Mouse (Mus musculus) cerebellum, postnatal 25 days (tissue): ENCODE measurements around the gene Gm826.
A peak's percentile ranks its signal among the peaks of the same experiment; 100 is the strongest.

Experiments used
- DNase-seq, 2 experiments: peaks; one replicate each; pipeline ENCODE4 v3.0.0; 2021; ENCODE audit warnings: mixed read lengths in 2 of 2

The Gm826 gene

GRCm38 (mm10) chr2:160351038-160351574 is 17.1 kb upstream of the Gm826 start:
- DNase-seq = peak in 1 of 2 experiments; percentile 45

DNA sequence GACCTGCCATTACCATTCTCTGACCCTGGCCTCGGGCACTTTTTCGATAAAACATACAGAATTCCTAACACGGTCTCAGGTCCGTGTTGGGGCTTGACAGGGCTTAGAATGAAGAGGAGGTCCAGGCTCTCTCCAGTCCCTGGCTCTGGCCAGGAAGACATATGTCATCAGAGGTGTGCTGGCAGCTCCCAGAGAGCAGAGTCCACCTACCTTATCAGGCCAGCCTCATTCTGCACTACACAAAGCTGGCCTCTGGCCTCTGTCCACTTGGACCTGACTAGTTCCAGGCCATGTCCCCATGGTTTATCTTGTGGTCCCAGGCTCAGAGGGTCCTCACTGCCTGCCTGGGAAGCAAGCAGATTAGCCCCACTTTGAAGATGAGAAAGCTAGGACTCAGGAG is 15.6 kb upstream of the Gm826 start:
- no peak for DNase-seq

DNA sequence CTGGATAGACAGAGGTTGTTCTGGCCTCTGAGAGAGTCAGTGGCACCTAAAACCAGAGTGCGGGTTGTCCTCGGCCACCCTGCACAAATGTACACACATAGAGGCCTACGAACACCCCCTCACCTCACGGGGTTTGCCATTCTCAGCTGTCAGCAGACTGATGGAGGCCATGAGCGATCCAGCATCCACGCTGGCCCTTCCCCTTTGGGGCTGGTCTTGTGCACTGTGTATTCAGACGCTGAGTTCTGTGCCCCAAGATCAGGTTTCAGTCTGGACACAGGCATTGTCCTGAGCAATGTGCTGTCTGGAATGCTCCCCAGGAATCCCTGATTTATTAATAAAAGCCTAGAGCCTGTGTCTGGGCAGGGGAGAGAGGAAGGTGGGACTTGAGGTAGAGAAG is 14.8 kb upstream of the Gm826 start:
- DNase-seq = no peak

- DNase-seq = no peak
These were observed 14.2 kb upstream of the Gm826 start for GRCm38 (mm10) chr2:160348072-160348604.

GRCm38 (mm10) chr2:160345644-160346043 is 11.7 kb upstream of the Gm826 start:
- DNase-seq = no peak

DNA sequence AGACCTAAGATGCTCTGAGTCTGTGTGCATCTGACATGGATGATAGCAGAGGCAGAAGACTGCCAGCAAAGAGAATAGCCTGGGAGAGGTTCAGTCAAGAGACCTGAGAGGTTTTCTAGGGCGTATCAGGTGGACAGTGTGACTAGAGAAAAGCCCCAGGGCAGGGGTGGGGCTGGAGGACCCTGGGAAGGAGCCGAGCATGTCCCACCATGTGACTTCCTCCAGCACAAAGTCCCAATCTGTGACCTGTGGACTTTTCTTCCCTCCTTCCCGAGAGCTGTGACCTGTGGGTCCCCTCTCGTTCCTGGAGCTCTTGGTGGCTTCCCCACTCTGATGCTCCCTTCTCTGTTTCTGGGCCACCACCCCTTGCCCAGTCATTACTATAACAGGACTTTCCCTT is 6.2 kb upstream of the Gm826 start:
- no peak for DNase-seq

GRCm38 (mm10) chr2:160339595-160339994 is 5.6 kb upstream of the Gm826 start:
- no peak for DNase-seq

- DNase-seq = no peak
These were observed 2.1 kb upstream of the Gm826 start for GRCm38 (mm10) chr2:160336053-160336452.

- no peak for DNase-seq
These were observed 1.1 kb upstream of the Gm826 start for GRCm38 (mm10) chr2:160335043-160335442.

DNA sequence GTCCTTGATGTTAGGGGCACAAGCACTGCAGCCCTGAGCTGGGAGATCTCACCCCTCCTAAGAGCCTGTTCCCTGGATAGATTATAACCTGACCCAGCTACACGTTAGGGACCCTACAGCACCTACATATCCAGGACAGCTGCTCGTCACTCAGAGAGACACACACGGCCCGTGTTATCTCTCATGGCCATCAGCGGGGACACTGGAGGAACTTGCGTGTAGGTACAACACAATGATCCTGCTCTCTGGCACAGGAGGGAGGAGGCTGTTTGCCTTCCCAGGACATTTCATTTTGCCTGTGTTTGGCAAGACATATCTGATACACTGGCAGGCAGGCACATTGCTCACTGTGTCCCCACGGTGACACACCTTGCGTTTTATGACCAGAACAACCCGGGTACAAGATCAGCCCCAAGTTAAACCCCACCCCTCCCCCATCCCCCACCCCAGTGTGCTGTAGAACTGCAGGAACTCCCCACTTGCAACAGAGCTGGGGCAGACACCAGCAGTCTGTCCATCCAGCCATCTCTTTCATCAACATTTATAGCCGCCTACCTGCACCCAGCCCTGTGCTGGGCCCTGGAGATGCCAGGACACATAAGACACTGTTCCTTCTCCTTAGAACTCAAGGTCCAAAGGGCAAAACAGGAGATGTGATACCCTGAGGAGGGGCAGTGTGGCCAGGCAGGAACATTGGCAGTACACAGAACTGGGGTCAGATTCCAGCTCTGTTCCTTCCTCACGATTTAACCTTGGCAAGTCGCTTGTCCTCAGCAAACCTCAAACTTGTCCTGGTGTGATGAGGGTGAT is 1.2 kb downstream of the Gm826 start:
- no peak for DNase-seq

- DNase-seq = no peak
These were observed 5.1 kb downstream of the Gm826 start for GRCm38 (mm10) chr2:160328886-160329285.

DNA sequence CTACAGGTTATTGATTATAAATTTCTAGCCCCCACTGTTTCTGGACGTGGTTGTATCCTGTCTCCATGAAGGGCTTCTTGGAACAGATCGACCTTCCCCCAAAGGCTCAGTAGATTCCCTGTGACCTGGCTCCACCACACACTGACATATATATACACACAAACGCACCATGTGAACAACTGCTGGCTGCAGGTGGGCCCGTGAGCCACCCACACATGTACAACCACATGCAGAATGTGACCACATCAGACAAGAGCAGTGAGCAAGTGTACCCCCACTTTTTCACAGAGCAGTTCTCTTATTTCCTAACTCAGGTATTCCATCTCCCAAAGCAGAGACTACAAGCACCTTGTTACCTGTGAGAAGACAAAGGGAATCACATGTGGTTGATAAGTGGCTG is 6.2 kb downstream of the Gm826 start:
- no peak for DNase-seq

- DNase-seq = no peak
These were observed 6.8 kb downstream of the Gm826 start for GRCm38 (mm10) chr2:160327167-160327566.

GRCm38 (mm10) chr2:160325105-160325644 is 8.8 kb downstream of the Gm826 start:
- DNase-seq = no peak

- DNase-seq = no peak
These were observed 12.1 kb downstream of the Gm826 start for GRCm38 (mm10) chr2:160321829-160322228.

GRCm38 (mm10) chr2:160318255-160318654 is 15.7 kb downstream of the Gm826 start:
- DNase-seq = no peak

DNA sequence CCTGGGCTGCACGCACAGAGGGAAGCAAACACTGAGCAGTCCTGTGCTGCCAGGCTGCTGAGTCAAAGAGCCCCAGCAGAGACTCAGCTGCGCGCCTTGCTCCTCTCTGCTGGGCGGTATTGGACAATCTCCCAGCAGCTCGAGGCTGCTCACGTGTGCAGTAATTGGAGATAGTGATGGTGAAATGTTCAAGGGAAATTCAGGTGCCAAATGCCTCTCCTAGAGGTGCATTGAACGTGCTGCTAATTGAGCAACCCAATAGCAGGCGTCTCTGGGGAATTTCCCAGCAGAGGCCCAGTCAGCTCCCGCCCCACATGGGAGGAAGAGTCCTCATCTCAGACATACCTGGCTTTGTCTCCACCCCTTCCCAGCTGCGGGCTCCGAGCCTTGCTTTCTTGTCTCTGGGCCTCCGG is 20.4 kb downstream of the Gm826 start:
- DNase-seq = peak in 1 of 2 experiments; percentile 3

- DNase-seq = no peak
These were observed 28.9 kb downstream of the Gm826 start for GRCm38 (mm10) chr2:160305070-160305469.

DNA sequence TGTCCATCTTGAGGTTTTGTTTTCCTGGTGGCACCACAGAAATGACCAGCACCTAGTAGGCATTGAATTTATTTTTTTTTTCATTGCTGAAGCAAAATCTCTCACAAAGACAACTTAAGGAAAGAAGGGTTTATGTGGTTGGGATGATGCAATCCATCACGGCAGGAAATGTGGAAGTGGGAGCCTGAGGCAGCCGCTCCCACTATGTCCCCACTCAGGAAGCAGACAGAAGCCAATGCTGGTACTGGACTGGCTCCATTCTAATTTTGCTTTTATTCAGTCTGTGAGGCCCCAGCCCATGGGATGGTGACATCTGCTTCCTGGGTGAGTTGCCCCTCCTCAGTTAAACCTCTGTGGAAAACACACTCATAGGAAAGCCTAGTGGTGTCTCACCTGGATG is 30.0 kb downstream of the Gm826 start:
- DNase-seq = no peak

- DNase-seq = no peak
These were observed 31.9 kb downstream of the Gm826 start for GRCm38 (mm10) chr2:160302013-160302412.

GRCm38 (mm10) chr2:160298586-160298985 is 35.4 kb downstream of the Gm826 start:
- DNase-seq = no peak

GRCm38 (mm10) chr2:160288538-160289151 is 45.3 kb downstream of the Gm826 start:
- no peak for DNase-seq

- no peak for DNase-seq
These were observed 57.9 kb downstream of the Gm826 start for GRCm38 (mm10) chr2:160275959-160276657.
